Comparison of ENCODE assay signal across 9 mouse cellular contexts in genomic region chr15:62328920-62329319, GRCm38 (mm10).
DNase-seq lines count a peak whose midpoint lies in the region; ATAC-seq and TF ChIP-seq lines count a peak whose summit lies in the region.
"Had no signal": no experiment of that assay in that cellular context is flagged by ENCODE, and none has a peak within 500 bp of the region (broad histone marks: within the 10 kb centered on the region; RNA-seq: fewer than 3 reads in every experiment).

No protein-coding gene starts in this region.

- no peaks in the 10 kb centered on the region for H3K27me3 ChIP-seq in stomach, postnatal 0 days (ENCODE audit: control insufficient read depth, insufficient read depth, low read length)
- H3K27me3 ChIP-seq: limb, embryonic 15.5 days had no signal

- ATAC-seq in stomach, postnatal 0 days (ENCODE audit: low FRiP score, low TSS enrichment) = peak; percentile 43; the same call in 1 of the 2 replicates
- ATAC-seq in CD4-positive, CD25-positive, alpha-beta regulatory T cell, adult 4 months = no peak

- H3K27ac ChIP-seq in stomach, postnatal 0 days (replicated peaks) = no peak overlapping the region
- H3K27ac ChIP-seq: limb, embryonic 15.5 days had no signal

- no peaks in the 10 kb centered on the region for H3K9me3 ChIP-seq in stomach, postnatal 0 days (ENCODE audit: control insufficient read depth, low read length)
- H3K9me3 ChIP-seq: limb, embryonic 15.5 days had no signal

- peak; percentile 17 for DNase-seq in kidney, postnatal 10 days
- no peak for DNase-seq in kidney, adult 9 months
- DNase-seq in ES-CJ7 (ENCODE audit: low read depth, low spot score) = peak; percentile 4
- peak; percentile 54 for DNase-seq in embryo, embryonic 10 days (ENCODE audit: low spot score)
- peak; percentile 17 for DNase-seq in heart, postnatal 4 days
- peak; percentile 23 for DNase-seq in stomach, postnatal 0 days (ENCODE audit: low spot score)
- DNase-seq in thymus, postnatal 14 days = no peak

- TF ChIP-seq EP300 in stomach, postnatal 0 days (optimal IDR thresholded peaks at IDR 0.05) = no peak

- H3K4me2 ChIP-seq in stomach, postnatal 0 days (replicated peaks; ENCODE audit: low read depth) = no peak overlapping the region
- H3K4me2 ChIP-seq: limb, embryonic 15.5 days had no signal

- WGBS in stomach, postnatal 0 days = 15% methylated on average over 3 of the region's 3 CpGs

- no peaks in the 10 kb centered on the region for H3K36me3 ChIP-seq in stomach, postnatal 0 days (ENCODE audit: control insufficient read depth, insufficient read depth, low read length)
- H3K36me3 ChIP-seq: limb, embryonic 15.5 days had no signal

- no peak overlapping the region for H3K9ac ChIP-seq in stomach, postnatal 0 days (ENCODE audit: low read length)
- H3K9ac ChIP-seq: limb, embryonic 15.5 days had no signal

- no peak overlapping the region for H3K4me3 ChIP-seq in stomach, postnatal 0 days (ENCODE audit: low read depth, low read length)
- H3K4me3 ChIP-seq: limb, embryonic 15.5 days had no signal

- no peaks in the 10 kb centered on the region for H3K4me1 ChIP-seq in stomach, postnatal 0 days (replicated peaks; ENCODE audit: control insufficient read depth, insufficient read depth)

- TF ChIP-seq CTCF in stomach, postnatal 0 days (IDR thresholded peaks at IDR 0.05; ENCODE audit: low read depth) = no peak

Comparison
In these comparisons a context has a peak if more than half of its experiments do, and no peak if none do; other contexts are left out.
1. DNase-seq: peak in kidney, postnatal 10 days (single experiment), ES-CJ7 (single experiment), embryo, embryonic 10 days (single experiment), heart, postnatal 4 days (single experiment) and stomach, postnatal 0 days (single experiment); none in kidney, adult 9 months (single experiment) and thymus, postnatal 14 days (single experiment).